Mouse (Mus musculus) CD4-positive, CD25-positive, alpha-beta regulatory T cell, adult 4 months (primary cell): ENCODE data around the gene Eri3. TPM values are rescaled to one million over a fixed set of nuclear protein-coding genes. Genes with fewer than 3 reads are reported as not detected.

Source experiments
- ATAC-seq: one replicate; pipeline ENCODE4 v1.8.0; 2017
- polyA plus RNA-seq, 2 experiments: library from polyadenylated mRNA; unstranded; fragments of 100-300 nt; shearing (Covaris generic); gene quantifications; one replicate each; pipeline ENCODE4 v1.2.1; 2017

The Eri3 gene
- polyA plus RNA-seq, 2 experiments from 2014 or later: 50.0 to 61.7 TPM

DNA sequence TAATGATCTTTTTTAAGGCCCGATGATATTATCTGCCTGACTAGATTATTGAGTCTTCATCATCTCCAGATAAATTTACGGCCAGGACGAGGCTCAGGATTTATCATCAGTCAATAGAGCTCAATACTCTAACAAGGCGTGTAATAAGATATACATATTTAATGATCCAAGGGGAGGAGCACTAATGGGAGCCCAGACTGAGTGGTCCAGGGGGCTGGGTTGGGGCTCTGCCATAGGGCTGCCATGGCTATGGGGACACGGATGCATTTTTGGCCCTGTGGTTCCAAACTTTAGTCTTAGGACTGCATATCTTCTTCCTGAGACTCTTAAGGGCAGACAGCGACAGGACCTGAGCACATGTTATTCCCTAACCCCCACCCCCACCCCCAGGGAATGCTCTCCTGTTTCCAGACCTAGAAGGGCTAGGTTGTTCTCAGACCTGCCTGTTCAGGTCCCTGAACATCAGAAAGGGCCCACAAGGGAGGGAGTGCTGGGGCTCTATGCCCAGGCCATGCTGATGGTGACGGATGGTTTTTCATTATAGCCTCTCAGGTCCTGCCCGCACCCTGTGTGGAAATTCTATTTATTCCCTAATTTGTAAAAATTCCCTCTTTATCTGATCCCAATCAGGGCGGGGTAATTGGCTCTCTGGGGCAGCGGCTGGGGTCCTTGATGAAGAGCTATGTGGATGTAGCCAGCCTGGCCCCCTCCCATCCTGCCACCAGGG lies 114.4 kb downstream of the Eri3 start:
- ATAC-seq: no peak

DNA sequence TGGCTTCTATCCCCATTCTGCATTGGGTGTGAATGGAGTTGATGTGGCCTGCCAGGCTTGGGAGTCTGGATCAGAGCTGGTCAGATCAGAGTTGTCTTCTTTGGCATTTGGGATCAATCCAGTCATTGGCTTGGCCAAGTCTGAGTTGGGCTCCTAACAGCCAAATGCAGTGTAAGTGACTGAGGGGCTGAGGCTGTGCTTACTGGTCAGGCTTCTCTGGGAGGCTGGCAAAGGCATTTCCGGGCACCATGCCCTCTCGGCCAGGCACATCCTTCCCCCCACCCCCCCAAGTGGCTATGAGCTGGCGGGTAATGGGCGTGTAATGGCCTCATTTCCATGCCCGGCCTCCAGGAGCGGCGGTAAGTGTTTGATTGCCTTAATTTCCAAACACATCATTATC lies 115.4 kb downstream of the Eri3 start:
- ATAC-seq: no peak

DNA sequence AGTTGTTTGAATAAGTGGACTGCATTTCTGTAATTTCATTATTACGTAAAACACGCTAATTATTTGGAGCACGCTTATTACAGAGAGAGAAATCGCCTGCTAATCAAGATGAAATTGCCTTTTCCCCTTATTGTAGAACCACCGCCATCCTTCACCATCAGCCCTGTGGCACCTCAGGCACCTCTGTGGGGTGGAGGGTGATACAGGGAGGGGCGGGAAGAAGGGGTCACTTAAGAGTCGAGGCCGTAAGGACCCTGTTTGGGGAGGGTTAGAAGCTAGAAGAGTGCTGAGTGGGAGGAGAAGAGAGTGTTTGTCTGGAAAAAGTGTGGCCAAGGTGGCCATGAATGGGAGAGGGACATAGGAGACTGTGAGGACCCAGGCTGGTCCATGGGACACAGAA lies 115.9 kb downstream of the Eri3 start:
- ATAC-seq: no peak

DNA sequence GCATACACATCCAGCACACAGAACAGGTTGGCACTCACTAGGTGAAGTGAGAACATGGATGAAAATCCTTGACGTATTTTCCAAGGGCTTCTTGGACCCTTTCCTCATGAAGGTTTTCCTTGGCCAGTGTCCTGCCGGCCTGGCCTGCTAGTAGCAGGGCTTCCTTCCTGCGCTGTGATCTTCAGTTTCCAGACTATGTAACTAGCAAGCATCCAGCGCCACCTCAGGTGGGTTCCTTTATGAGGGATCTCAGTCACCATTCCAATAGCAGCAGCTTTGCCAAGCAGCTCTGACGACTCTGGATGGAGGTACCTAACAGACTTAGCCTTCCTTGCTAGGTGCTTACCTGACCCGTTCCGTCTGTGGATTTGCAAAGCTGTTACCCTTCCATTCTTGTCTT lies 119.7 kb downstream of the Eri3 start:
- no peak for ATAC-seq

DNA sequence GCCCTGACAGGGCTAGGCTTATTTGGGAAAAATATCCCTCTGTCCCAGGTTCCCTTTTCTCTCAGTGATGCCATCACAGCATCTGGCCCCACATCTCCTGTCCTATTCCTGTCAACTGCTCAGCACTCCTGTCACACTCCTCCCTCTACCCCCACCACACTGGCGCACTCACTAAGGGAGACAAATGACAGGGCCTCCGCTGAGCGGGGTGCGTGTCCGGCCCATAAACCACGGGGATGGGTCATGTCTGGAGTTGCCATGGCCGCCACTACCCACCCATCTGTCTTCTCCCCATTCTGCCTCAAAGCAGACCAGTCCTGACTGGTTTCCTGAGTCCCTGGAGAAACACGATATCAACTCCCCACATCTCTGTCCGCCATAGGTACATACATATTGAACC lies 121.9 kb downstream of the Eri3 start:
- no peak for ATAC-seq

DNA sequence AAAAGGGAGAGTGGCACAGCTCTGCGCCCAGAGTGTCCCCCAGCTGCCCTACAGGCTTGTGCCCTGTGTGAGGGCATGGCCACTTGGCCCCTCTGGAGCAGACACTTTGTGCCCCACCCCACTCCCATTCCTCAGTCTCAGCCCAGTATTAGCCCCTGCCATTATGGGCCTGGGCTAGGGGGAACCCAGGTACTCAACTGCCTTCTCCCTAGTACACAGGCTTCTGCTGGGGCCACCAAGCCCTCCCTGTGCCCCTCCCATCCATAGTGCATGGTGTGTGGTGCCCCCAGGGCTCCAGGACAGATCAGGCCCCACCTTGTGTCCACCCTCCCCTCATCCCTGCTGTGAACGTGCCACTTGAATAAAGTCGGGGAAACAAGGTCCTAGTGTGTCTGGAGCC lies 123.7 kb downstream of the Eri3 start:
- no peak for ATAC-seq

DNA sequence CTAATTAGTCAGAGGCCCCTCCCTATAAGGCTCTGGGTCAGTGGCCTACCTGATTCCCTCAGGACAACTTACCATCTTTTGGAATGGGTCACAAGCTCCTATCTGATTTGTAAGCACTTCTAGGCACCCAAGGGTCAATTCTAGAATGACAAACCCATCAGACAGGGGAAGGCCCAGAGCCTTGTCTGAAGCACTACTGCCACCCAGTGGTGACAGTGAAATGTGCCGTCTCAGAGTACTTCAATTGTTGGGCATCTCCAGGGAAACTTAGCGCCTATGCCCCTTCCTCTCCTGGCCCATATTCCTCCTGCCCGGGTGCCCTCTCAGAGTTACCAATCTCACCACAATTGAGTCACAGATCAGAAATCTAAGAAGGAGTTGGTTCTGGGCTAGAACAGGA lies 126.7 kb downstream of the Eri3 start:
- peak; percentile 65 for ATAC-seq

DNA sequence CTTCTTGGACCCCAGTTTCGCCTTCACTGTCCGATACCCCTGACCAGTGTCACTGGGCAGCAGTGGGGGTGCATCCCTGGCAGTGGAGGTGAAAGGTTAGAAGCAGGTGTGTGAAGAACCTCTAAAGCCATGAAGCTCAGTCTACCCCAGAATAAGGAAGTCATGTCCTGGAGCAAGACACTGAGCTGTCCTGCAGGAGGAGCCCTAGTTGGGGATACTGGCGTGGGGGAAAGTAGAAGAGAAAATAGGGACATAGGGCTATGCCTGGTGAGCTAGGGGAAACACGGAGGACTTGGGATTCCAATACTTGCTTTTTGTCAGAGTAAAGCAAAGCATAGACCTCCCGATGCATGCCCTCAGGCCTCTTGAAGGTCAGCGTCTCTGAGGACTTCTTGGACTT lies 130.8 kb downstream of the Eri3 start:
- no peak for ATAC-seq

DNA sequence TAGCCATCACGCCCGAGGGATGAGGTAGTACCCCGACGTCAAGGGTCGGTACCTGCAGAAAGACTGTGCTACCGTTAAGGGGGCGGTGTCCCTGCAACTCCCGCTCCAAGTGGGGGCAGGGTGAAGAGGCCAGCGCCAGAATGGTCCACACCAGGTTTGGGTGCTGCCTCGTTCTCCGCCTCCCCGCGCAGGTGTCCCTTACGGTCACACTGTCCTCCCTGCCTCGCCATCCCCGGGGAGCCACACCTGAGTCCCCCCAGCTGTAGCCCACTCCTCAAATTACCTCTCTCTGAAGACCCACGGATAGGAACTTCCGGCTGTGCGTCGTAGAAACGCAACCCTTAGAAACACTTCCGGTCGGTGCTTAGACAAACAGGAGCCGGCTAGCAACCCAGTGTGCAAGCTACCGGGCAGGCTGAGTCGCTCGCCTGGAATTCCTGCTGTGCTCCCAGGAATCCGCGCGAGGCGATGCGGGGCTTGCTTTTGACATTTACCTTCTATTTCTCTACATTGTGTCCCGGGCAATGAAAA lies 131.8 kb downstream of the Eri3 start, which contains the start of gene Dmap1:
Gene Dmap1, minus strand, starts transcription at position 343 of the 531 bp plus-strand sequence.
- peak; percentile 87 for ATAC-seq

DNA sequence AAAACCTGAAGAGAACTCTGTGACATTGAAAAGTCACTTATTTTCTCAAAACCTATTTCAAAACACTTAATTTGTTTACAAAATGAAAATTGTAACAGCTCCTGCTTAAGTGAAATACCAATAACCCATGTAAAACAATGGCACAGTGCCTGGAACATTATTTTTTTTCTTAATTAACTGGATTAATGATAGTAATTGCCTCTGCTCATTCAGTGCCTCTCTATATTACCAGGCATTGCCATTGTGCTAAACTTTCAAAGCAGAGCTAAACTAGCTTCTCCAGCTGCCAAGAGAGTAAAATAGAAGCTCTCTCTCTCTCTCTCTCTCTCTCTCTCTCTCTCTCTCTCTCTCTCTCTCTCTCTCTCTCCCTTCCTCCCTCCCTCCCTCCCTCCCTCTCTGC lies 132.3 kb downstream of the Eri3 start:
- no peak for ATAC-seq

DNA sequence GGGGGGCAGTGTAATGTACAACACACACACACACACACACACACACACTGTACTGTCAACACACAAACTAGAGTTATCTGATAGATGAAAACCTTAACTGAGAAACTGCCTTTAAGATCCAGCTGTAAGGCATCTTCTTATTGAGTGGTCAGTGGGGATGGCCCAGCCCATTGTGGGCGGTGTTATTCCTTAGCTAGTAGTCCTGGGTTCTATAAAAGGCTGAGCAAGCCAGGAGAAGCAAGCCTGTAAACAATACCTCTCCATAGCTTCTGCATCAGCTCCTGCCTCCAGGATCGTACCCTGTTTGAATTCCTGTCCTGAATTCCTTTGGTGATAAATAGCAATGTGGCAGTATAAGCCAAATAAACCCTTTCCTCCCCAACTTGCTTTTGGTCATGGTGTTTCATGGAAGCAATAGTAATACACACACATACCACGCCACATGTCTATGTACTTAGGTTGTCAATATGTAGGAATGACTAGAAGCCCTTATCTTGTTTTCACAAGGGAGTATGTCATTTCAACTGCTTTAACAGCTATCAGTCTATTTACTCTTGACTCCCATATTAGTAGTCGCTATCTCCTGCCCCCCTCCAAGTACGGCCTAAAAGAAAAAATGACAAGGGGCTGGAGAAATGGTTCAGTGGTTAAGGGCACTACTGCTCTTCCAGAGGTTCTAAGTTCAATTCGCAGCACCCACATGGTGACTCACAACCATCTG lies 133.0 kb downstream of the Eri3 start:
- ATAC-seq: no peak

DNA sequence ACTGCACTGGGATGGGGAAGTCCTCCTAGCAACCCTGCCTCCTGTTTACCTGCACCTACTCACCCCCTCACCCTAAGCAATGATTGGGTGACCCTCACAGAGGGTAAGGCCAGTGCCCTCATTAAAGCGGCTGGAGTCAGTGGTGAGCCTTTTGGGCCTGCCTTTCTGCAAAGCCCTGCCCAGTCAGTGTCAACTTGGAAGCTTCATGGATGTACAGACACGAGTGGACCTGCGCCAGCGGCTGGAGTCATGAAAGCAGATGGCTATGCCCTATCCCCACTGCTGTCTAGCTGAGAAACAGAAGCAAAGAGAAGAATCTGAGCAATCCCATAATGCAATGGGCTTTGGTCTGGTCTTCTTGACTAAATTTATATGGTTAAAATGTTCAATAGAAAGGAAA lies 136.2 kb downstream of the Eri3 start:
- no peak for ATAC-seq

DNA sequence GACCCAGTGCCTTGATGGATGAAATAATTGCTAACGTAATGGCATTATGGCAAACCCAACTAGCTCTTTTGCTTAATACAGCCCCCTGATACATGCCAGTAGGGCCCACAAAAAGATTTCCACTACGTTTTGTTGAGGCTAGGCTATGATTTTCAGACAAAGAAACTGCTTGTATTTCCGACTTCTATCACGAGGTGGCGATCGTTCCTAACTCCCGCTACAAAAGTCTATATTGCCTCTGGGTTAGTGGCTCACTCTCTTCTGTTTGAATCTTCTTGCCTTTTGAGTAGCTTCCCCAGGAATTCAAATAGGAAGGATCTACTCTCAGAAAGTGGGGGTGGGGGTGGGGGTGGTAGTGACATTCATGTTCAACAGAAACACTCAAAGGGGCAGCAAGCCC lies 155.2 kb downstream of the Eri3 start:
- ATAC-seq: no peak

DNA sequence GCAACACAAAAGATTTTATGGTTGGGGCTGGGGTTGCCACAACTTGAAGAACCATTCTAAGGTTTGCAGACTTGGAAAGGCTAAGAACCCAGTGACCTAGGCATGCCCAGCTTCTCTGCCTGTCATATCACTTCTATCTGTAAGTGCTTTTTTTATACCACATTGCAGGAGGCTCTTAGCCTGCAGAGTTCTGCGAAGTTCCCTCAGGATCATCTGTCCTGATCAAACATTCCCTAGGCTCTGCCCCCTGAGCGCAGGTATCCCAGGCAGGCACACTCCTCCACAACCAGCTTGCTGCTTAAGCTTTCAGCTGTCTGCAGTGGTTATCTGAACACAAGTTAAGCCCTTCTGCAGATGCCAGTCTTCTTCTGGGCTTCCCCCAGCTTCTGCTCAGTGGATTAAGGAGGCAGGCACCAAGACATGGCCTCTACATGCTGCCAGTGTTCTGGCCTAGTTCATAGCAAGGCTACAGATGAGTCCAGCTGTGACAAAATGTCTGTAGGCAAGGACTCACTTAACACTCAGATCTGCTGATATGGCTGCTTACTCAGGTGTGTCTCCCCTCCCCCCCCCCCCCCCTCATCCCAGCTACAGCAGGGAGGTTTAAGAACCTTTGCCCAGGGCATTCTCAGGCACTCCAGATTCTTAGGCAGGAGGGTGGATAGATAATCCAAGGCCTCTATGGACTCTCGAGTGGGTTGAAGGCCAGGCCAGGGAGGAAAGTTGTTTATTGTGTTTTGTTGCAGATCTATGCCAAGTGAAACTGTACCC lies 158.8 kb downstream of the Eri3 start:
- no peak for ATAC-seq

DNA sequence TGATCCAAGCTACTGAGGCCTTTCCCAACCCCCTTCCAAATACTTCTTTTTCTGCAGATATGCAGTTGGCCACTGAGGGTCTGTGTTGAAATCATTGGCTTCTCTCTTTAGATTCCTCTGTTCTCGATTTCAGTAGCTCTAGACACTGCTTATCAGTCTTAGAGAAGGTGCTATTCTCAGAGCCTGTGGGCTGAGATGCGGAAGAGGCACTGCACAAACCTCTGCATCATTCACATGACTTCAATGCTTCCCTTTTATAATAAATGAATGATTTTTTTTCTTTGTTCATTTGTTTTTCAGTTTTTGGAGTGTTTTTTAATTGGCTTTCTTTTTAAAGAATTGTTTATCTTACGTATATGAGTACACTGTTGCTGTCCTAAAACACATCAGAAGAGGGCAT lies 162.1 kb downstream of the Eri3 start:
- no peak for ATAC-seq

DNA sequence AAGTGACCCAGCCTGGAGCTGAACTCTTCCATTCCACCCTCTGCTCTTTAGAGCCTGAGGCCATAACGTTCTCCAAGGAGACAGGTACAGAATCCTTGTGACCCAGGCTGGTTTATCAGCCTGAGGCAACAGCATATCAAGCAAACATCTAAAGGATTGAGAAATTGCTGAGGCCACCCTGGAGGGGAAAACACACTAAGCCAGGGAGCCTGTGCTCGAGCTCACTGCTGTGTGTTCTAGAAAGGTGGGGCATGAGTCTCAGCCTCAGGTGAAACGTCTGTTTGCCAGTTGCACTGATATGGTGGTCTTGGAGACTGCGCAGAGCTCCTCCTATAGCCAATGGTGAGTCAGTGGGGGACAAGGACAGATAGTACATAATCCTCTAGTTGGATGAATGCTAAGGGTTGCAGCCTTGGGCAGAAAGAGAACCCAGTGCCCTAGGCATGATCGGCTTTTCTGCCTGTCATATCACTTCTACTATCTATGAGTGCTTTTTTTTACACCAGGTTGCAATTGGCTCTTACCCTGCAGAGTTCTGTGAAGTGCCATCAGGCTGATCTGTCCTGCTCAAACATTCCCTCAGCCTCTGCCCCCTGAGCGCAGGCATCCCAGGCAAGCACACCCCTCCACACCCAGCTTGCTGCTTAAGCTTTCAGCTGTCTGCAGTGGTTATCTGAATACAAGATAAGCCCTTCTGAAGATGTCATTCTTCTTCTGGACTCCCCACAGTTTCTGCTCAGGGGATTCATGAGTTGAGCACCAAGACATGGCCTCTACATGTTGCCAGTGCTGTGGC lies 163.3 kb downstream of the Eri3 start:
- no peak for ATAC-seq

Other genes with a start within 250 kb of the Eri3 start
- gene Rnf220, start 53.3 kb upstream of the Eri3 start, polyA plus RNA-seq: 10 to 100 TPM; 15.8 to 18.6 TPM
- 10 to 100 TPM; 25.0 to 31.5 TPM for gene Dmap1, start 131.9 kb downstream of the Eri3 start, polyA plus RNA-seq
- gene Gm12845, start 174.0 kb downstream of the Eri3 start, polyA plus RNA-seq: not detected
- not detected for gene Klf17, start 215.3 kb downstream of the Eri3 start, polyA plus RNA-seq